Mouse (Mus musculus): ENCODE measurements around the gene Rassf3. TPM values are rescaled to one million over a fixed set of nuclear protein-coding genes. Genes with fewer than 3 reads are reported as not detected.

Rassf3 gene
- polyA plus RNA-seq, 1 experiment from 2014 or later: 20.2 TPM

DNA sequence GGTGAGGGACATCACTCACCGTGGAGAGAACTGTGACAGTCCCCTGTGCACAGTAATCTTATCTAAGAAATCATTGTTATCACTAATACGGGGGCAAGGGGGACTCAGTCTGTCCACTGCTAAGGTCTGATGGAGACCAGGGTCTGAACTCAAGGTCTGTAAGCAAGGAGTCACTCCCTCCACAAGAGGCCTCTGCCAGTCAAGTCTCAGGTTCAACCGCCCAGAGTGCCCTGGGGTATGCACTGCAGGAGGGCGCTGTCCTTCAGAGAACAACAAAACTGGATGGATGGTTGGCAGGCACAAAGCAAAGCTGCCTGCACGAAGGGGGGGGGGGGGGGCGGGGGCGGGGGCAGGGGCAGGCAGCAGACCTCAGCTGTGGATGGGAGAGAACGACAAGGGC lies 38.0 kb downstream of the Rassf3 start:
- 70% methylated on average over 6 of the region's 8 CpGs for WGBS
- H3K9ac ChIP-seq (replicated peaks): no peak overlapping the region
- peak overlapping the region; percentile 88 for H3K27ac ChIP-seq
- no peak overlapping the region for H3K4me3 ChIP-seq (replicated peaks)
- no peaks in the 10 kb centered on the region for H3K27me3 ChIP-seq
- no peaks in the 10 kb centered on the region for H3K9me3 ChIP-seq
- no peak for ATAC-seq (ENCODE audit: insufficient number of reproducible peaks, insufficient read depth, low FRiP score, low TSS enrichment, low read depth)
- H3K4me2 ChIP-seq: no peak overlapping the region
- no peaks in the 10 kb centered on the region for H3K36me3 ChIP-seq
- H3K4me1 ChIP-seq (replicated peaks): peaks cover 69% of the 10 kb centered on the region

DNA sequence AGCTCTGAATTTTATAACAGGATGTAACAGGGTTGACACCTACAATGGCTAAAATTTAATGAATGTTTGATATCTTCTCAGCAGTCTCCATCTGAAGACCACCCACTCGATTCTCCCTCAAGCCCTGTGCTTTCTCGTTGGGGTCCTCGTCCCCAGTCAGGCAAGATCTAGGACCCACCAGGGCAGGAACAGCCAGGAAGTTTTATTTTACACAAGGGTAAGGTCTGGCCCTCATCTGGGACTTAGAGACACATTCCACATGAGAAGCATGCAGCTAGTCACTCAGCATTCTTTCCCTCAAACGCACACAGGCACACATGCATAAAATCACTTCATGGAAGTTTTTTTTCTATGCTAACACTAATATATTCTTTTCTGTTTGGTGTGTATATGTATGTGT lies 39.5 kb downstream of the Rassf3 start:
- peak overlapping the region; percentile 88 for H3K27ac ChIP-seq
- no peaks in the 10 kb centered on the region for H3K36me3 ChIP-seq
- no peaks in the 10 kb centered on the region for H3K27me3 ChIP-seq
- no peak for ATAC-seq (ENCODE audit: insufficient number of reproducible peaks, insufficient read depth, low FRiP score, low TSS enrichment, low read depth)
- H3K4me2 ChIP-seq: peak overlapping the region; percentile 46
- peaks cover 77% of the 10 kb centered on the region for H3K4me1 ChIP-seq (replicated peaks)
- no peak overlapping the region; the same call in 1 of the 2 replicates for H3K9ac ChIP-seq (replicated peaks)
- H3K9me3 ChIP-seq: no peaks in the 10 kb centered on the region
- WGBS: 10% methylated on average over 4 of the region's 4 CpGs
- no peak overlapping the region for H3K4me3 ChIP-seq (replicated peaks)

DNA sequence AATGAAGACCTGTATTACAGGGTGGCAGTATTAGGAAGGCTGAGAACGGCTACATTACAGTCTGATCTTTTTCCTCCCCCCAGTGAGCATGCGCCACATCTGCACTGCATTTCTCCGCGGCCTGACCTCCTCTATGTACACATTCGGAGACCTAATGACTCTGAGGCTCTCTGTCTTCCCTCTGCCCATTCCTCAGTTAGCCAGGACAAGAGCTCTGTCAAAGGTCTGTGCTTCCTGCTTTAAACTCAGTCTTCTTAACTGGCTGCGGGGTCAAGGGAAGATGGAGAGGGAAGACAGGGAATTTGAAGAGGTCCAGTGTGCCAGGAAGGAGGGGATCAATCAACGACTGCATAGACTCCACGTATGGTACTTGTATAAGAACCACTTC lies 39.9 kb downstream of the Rassf3 start:
- H3K27ac ChIP-seq: peak overlapping the region; percentile 88
- 7% methylated on average over 8 of the region's 8 CpGs for WGBS
- ATAC-seq (ENCODE audit: insufficient number of reproducible peaks, insufficient read depth, low FRiP score, low TSS enrichment, low read depth): no peak; the same call in 1 of the 2 replicates
- no peak overlapping the region; the same call in 1 of the 2 replicates for H3K4me3 ChIP-seq (replicated peaks)
- H3K4me2 ChIP-seq: peak overlapping the region; percentile 46
- no peaks in the 10 kb centered on the region for H3K9me3 ChIP-seq
- peaks cover 78% of the 10 kb centered on the region for H3K4me1 ChIP-seq (replicated peaks)
- H3K27me3 ChIP-seq: no peaks in the 10 kb centered on the region
- H3K36me3 ChIP-seq: no peaks in the 10 kb centered on the region
- no peak overlapping the region for H3K9ac ChIP-seq (replicated peaks)

DNA sequence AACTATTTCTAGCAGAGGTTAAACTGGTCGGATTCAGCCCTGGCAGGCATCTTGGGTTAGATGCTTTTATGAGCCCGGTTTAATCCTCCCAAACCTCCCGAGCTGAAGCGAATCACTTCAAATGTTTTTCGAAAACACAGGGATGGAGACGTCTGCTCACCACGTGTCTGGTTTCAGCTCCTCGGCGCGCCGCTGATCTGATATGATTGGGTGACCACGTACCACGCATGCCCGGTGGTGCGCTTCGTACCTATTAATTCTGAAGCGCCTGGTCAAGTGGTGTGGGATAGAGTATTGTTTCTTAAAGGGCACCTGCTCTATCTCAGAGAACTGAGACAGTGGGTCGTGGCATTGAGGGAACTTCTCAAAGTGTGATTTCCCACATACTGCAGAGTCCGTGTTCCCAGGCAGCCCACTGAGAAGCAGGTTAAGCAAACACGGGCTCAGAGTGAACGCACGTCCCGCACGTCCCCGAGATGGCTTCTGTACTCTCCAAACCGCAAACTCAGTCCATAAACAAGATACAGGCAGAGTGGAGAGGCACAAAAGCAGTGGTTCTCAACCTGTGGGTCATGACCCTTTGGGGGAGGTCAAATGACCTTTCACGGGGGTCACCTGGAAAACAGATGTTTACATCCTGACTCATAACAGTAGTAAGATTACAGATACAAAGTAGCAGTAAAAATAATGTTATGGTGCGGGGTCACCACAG lies 40.4 kb downstream of the Rassf3 start:
- no peaks in the 10 kb centered on the region for H3K27me3 ChIP-seq
- H3K4me2 ChIP-seq: peak overlapping the region; percentile 46
- ATAC-seq (ENCODE audit: insufficient number of reproducible peaks, insufficient read depth, low FRiP score, low TSS enrichment, low read depth): peak; percentile 11; the same call in 1 of the 2 replicates
- peaks cover 81% of the 10 kb centered on the region for H3K4me1 ChIP-seq (replicated peaks)
- H3K9me3 ChIP-seq: no peaks in the 10 kb centered on the region
- no peaks in the 10 kb centered on the region for H3K36me3 ChIP-seq
- peak overlapping the region; percentile 88 for H3K27ac ChIP-seq
- H3K4me3 ChIP-seq (replicated peaks): no peak overlapping the region; the same call in 1 of the 2 replicates
- 18% methylated on average over 28 of the region's 28 CpGs for WGBS
- H3K9ac ChIP-seq (replicated peaks): no peak overlapping the region

DNA sequence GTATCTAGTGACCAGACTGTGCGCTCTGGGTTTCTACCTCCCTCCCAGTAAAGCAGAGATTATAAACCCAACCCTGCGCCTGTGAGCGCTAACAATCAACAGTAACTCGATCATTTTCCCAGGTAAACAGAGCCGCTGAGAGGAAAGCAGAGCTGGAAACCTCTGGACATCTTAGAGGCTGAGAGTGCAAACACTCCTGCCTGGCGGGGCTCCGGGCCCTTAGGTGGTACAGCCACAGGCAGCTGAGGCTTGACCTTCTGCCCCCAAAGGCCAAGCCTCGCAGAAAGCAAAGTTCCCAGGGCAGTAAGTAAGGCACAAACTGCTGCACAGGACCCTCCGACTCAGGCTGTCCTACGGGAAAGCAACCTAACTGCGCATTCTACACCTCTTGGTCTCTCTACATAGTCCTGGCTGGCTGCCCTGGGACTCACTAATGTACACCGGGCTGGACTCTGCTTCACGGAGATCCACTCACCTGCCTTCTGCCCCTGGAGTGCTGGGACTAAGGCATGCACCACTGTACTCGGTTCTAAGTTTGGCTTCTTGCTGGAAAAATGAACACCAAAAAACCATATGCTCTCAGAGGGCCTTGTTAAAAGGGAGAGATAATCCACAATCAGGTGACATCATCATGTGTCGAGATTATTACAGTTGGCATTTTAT lies 41.6 kb downstream of the Rassf3 start:
- ATAC-seq (ENCODE audit: insufficient number of reproducible peaks, insufficient read depth, low FRiP score, low TSS enrichment, low read depth): no peak

DNA sequence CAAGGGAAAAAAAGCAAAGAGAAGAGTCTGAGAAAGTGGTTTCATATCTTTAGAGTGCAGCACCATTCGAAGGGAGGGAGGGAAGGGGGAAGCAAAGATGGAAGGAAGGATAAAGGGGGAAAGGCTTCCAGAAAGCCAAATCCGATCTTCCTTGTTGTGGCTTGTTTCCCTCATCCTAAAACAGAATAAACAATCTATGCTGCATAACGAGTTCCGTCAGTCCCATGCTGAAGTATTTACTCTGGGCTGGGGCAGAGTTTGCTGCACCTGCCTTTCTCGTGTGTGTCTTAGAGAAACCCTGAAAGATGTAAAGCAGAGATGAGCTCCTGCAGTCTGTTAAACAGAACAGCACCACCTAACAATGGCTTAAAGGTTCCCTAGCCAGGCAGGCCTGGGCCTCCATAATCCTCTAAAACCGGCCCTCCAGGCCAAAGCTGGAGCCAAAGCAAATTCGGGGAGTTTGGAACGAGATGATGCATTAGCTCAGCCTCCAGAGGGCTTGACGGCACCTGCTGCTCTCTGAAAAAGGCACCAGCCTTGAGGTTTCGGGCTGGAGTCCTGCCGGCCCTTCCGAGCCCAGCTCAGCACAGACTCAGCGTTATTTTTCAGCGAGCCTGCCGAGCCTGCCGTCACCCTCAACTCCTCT lies 43.4 kb downstream of the Rassf3 start:
- Histone ChIP-seq H3K4me1 (replicated peaks) (peaks cover 92% of the 10 kb centered on the region), H3K4me2 (peak overlapping the region; percentile 22; the same call in 1 of the 2 replicates), H3K27ac (peak overlapping the region; percentile 60), H3K9me3 (no peaks in the 10 kb centered on the region), H3K27me3 (no peaks in the 10 kb centered on the region), H3K36me3 (no peaks in the 10 kb centered on the region), H3K9ac (replicated peaks) (no peak overlapping the region), H3K4me3 (replicated peaks) (no peak overlapping the region)
- 47% methylated on average over 16 of the region's 16 CpGs for WGBS
- ATAC-seq (ENCODE audit: insufficient number of reproducible peaks, insufficient read depth, low FRiP score, low TSS enrichment, low read depth): no peak

More for the DNA sequence above, 41.6 kb downstream of the Rassf3 start:
- no peak overlapping the region for H3K4me3 ChIP-seq (replicated peaks)
- no peak overlapping the region for H3K9ac ChIP-seq (replicated peaks)
- no peaks in the 10 kb centered on the region for H3K36me3 ChIP-seq
- peak overlapping the region; percentile 50; the same call in 1 of the 2 replicates for H3K27ac ChIP-seq
- H3K4me1 ChIP-seq (replicated peaks): peaks cover 81% of the 10 kb centered on the region
- no peaks in the 10 kb centered on the region for H3K9me3 ChIP-seq
- no peak overlapping the region for H3K4me2 ChIP-seq
- 65% methylated on average over 15 of the region's 15 CpGs for WGBS
- no peaks in the 10 kb centered on the region for H3K27me3 ChIP-seq

DNA sequence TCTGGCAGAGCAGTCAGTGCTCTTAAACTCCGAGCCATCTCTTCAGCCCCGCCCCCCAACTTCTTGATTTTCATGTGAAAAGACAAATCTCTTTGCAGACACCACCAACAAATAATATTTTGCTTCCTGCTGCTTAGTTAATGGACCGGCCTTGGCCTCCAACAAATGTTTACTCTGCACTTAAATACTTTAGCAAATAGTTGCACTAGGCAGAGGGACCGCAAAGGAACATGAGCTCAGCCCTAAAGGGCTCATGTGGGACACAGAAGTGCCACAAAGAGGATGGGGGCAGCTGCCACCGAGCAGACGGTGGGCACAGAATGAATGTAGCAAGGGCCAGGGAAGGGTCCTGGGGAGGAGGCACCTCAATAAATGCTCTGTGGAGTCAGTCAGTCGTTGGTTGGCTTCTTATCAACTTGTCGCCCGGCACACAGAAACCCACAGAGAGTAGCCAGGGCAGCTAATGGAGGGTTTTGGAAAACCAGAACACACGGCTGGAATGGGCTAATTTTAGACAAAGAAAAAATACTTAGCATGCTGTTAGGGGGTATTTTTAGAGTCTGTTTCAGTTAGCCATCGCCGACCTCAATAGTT lies 44.0 kb downstream of the Rassf3 start:
- no peak overlapping the region for H3K4me2 ChIP-seq
- no peak for ATAC-seq (ENCODE audit: insufficient number of reproducible peaks, insufficient read depth, low FRiP score, low TSS enrichment, low read depth)
- H3K9me3 ChIP-seq: no peaks in the 10 kb centered on the region
- H3K36me3 ChIP-seq: no peaks in the 10 kb centered on the region
- H3K4me1 ChIP-seq (replicated peaks): peaks cover 92% of the 10 kb centered on the region
- no peaks in the 10 kb centered on the region for H3K27me3 ChIP-seq
- H3K27ac ChIP-seq: peak overlapping the region; percentile 60; the same call in 1 of the 2 replicates
- H3K4me3 ChIP-seq (replicated peaks): no peak overlapping the region
- H3K9ac ChIP-seq (replicated peaks): no peak overlapping the region
- 63% methylated on average over 12 of the region's 12 CpGs for WGBS

DNA sequence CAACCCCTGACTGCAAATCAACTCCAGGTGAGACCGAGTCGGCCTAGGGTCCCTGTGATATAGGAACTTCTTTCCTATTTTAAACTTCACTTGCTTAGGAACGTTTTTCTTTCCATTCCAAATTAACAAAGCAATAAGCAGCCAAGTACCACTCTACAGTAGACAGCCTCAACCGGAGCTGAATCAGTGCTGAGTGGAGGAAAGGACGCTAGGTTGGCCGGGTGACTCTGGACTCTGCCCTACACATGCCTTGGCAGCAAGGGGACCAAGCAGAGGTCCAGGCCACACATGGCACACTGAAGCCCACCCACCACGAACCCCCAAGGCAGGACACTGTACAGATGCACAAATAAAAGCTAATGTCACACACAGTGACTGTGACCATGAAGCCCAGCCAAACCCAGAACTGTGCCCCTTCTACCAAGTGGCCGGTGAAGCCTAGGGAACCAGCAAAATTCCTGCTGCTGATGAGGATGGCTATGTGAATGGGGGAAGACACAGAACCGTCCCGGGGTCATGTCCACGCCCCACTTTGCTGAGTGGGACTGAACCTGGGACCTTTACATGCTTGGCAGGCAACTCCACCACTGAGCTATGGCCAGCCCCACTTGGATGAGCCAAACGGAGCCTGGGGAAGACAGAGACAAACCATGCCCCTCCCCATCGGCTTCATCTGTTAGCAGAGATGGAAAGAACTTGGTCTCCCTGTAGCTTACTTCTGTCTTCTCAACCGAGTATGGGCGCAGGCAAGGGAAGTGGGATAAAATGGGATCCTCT lies 45.2 kb downstream of the Rassf3 start:
- H3K4me2 ChIP-seq: no peak overlapping the region
- peaks cover 89% of the 10 kb centered on the region for H3K4me1 ChIP-seq (replicated peaks)
- no peaks in the 10 kb centered on the region for H3K36me3 ChIP-seq
- H3K4me3 ChIP-seq (replicated peaks): no peak overlapping the region
- H3K27me3 ChIP-seq: no peaks in the 10 kb centered on the region
- H3K9me3 ChIP-seq: no peaks in the 10 kb centered on the region
- H3K9ac ChIP-seq (replicated peaks): 0 out of 2 replicates have a peak overlapping the region, but pooled peaks have one; percentile 18
- 62% methylated on average over 15 of the region's 15 CpGs for WGBS
- ATAC-seq (ENCODE audit: insufficient number of reproducible peaks, insufficient read depth, low FRiP score, low TSS enrichment, low read depth): no peak
- H3K27ac ChIP-seq: peak overlapping the region; percentile 81

DNA sequence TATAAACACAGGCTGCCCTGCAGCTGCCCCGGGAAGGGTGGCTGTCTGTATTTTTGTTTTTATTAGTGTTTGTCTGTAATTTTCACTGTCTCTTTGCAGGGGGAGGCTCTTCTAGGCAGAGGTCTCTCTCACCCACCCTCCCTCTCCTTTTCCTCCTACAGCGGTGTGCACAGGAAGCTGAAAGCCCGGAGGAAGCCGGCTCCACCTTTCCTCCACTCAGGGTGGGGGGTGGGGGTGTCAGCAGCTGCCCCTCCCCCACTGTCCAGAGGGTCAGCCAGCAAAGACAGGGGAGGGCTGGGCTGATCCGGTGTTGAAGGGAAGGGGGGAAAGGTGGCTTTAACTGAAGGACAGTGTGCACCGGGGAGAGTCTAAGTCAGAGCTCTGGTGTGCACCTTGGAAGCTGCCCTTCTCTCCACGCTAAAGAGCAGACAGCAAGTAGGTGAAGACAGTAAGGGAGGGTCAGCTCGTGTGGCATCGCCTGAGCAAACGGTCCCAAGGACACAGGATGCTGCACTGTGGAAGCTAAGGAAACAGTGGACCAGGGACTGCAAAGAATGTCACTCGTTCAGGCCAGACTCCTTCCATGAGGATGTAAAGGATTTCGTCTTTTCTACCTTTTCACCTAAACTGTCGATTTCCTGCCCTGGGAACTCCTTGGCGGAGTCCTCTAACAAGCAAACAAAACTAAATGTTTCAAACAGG lies 46.0 kb downstream of the Rassf3 start:
- ATAC-seq (ENCODE audit: insufficient number of reproducible peaks, insufficient read depth, low FRiP score, low TSS enrichment, low read depth): no peak
- H3K4me3 ChIP-seq (replicated peaks): no peak overlapping the region; the same call in 1 of the 2 replicates
- H3K27me3 ChIP-seq: no peaks in the 10 kb centered on the region
- H3K9me3 ChIP-seq: no peaks in the 10 kb centered on the region
- peak overlapping the region; percentile 44 for H3K4me2 ChIP-seq
- peak overlapping the region; percentile 81 for H3K27ac ChIP-seq
- peaks cover 89% of the 10 kb centered on the region for H3K4me1 ChIP-seq (replicated peaks)
- H3K36me3 ChIP-seq: no peaks in the 10 kb centered on the region
- H3K9ac ChIP-seq (replicated peaks): 0 out of 2 replicates have a peak overlapping the region, but pooled peaks have one; percentile 0
- WGBS: 14% methylated on average over 14 of the region's 14 CpGs

DNA sequence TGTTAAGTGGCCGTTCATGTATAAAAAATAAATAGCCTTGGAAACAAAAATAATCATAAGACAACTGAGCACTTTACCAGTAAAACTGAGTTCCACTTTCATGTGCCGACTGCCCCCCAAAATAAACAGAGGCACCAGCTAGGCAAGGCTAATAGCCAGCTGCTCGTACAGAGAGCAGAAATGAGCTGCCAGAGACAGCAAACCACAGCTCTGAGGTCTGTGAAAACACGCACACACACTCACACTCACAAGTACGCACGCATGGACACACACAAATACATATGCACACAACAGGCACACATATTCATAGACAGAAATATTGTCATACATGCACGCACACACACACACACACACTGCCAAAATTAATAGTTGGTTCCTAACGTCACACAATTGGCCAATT lies 46.6 kb downstream of the Rassf3 start:
- 30% methylated on average over 8 of the region's 8 CpGs for WGBS
- no peaks in the 10 kb centered on the region for H3K36me3 ChIP-seq
- H3K4me3 ChIP-seq (replicated peaks): no peak overlapping the region; the same call in 1 of the 2 replicates
- H3K27me3 ChIP-seq: no peaks in the 10 kb centered on the region
- H3K9ac ChIP-seq (replicated peaks): 0 out of 2 replicates have a peak overlapping the region, but pooled peaks have one; percentile 0
- ATAC-seq (ENCODE audit: insufficient number of reproducible peaks, insufficient read depth, low FRiP score, low TSS enrichment, low read depth): no peak
- H3K27ac ChIP-seq: peak overlapping the region; percentile 81
- H3K4me2 ChIP-seq: peak overlapping the region; percentile 44
- peaks cover 87% of the 10 kb centered on the region for H3K4me1 ChIP-seq (replicated peaks)
- no peaks in the 10 kb centered on the region for H3K9me3 ChIP-seq

Data from limb, embryonic 12.5 days (tissue).